Mouse (Mus musculus) small intestine, adult 10 weeks (tissue): ENCODE results near the gene St6gal2. TPM values are rescaled to one million over a fixed set of nuclear protein-coding genes. Genes with fewer than 3 reads are reported as not detected.

Source experiments
- polyA plus RNA-seq: library from polyadenylated mRNA; stranded (reverse); fragments of 350-450 nt; fragmentation: Illumina TruSeq; extraction: RNeasy Lipid Tissue Mini Kit (QIAGEN cat#74804); gene quantifications from one replicate; pipeline ENCODE4 v1.2.3, GENCODE M21; 2014; ENCODE audit warnings: low replicate concordance

Gene St6gal2
- polyA plus RNA-seq = 0.07 TPM

GRCm38 (mm10) chr17:55445250-55446184, at the start of gene St6gal2:
Gene St6gal2 (plus strand): TSS chr17:55445382.

Other genes with a start within 250 kb of the St6gal2 start
- gene Vmn2r118, start 179.8 kb downstream of the St6gal2 start, polyA plus RNA-seq = not detected